Mouse (Mus musculus): ENCODE measurements around the gene Lmod1.
"Not testable (repeated sequence)": the region's sequence is repeated elsewhere in the genome, so short reads cannot be mapped to it uniquely, and the experiment has no call there.

Lmod1 gene

GRCm38 (mm10) chr1:135361491-135361890 lies 36.9 kb downstream of the Lmod1 start:
- in situ Hi-C loops (cut with MboI; ENCODE audit: unreplicated experiment in 2 of 2) = loop anchor here (10.0 to 25.0 kb wide), 2 partner anchors 374 to 377 kb away; no protein-coding TSS in a partner anchor

GRCm38 (mm10) chr1:135362115-135362514 lies 37.5 kb downstream of the Lmod1 start:
- in situ Hi-C loops (cut with MboI; ENCODE audit: unreplicated experiment in 2 of 2) = loop anchor here (10.0 to 25.0 kb wide), 2 partner anchors 375 to 377 kb away; no protein-coding TSS in a partner anchor

GRCm38 (mm10) chr1:135363446-135363845 lies 38.8 kb downstream of the Lmod1 start:
- in situ Hi-C loops (cut with MboI; ENCODE audit: unreplicated experiment in 2 of 2) = loop anchor here (10.0 to 25.0 kb wide), 2 partner anchors 376 to 379 kb away; no protein-coding TSS in a partner anchor

GRCm38 (mm10) chr1:135366380-135366779 lies 41.8 kb downstream of the Lmod1 start:
- in situ Hi-C loops (cut with MboI; ENCODE audit: unreplicated experiment in 2 of 2) = loop anchor here (5.0 to 25.0 kb wide), 4 partner anchors 194 to 382 kb away; no protein-coding TSS in a partner anchor

GRCm38 (mm10) chr1:135367005-135367404 lies 42.4 kb downstream of the Lmod1 start:
- in situ Hi-C loops (cut with MboI; ENCODE audit: unreplicated experiment in 2 of 2) = loop anchor here (5.0 to 25.0 kb wide), 4 partner anchors 195 to 382 kb away; no protein-coding TSS in a partner anchor

GRCm38 (mm10) chr1:135367595-135367994 lies 43.0 kb downstream of the Lmod1 start:
- in situ Hi-C loops (cut with MboI; ENCODE audit: unreplicated experiment in 2 of 2) = loop anchor here (5.0 to 25.0 kb wide), 4 partner anchors 195 to 383 kb away; no protein-coding TSS in a partner anchor

- in situ Hi-C loops (cut with MboI; ENCODE audit: unreplicated experiment in 2 of 2) = loop anchor here (5.0 to 25.0 kb wide), 4 partner anchors 196 to 383 kb away; no protein-coding TSS in a partner anchor
These were observed 43.6 kb downstream of the Lmod1 start for GRCm38 (mm10) chr1:135368245-135368644.

GRCm38 (mm10) chr1:135368982-135369381 lies 44.4 kb downstream of the Lmod1 start:
- in situ Hi-C loops (cut with MboI; ENCODE audit: unreplicated experiment in 2 of 2) = loop anchor here (5.0 to 25.0 kb wide), 4 partner anchors 197 to 384 kb away; no protein-coding TSS in a partner anchor

- in situ Hi-C loops (cut with MboI; ENCODE audit: unreplicated experiment in 2 of 2) = loop anchor here (5.0 to 25.0 kb wide), 4 partner anchors 197 to 385 kb away; no protein-coding TSS in a partner anchor
These were observed 44.8 kb downstream of the Lmod1 start for GRCm38 (mm10) chr1:135369415-135369814.

GRCm38 (mm10) chr1:135373171-135373677 lies 48.6 kb downstream of the Lmod1 start:
- in situ Hi-C loops (cut with MboI; ENCODE audit: unreplicated experiment in 2 of 2) = loop anchor here in 1 of 2 experiments (25.0 kb wide), 1 partner anchor 386 kb away; no protein-coding TSS in a partner anchor

GRCm38 (mm10) chr1:135374175-135374867 lies 49.7 kb downstream of the Lmod1 start:
- in situ Hi-C loops (cut with MboI; ENCODE audit: unreplicated experiment in 2 of 2) = loop anchor here in 1 of 2 experiments (25.0 kb wide), 1 partner anchor 387 kb away; no protein-coding TSS in a partner anchor

GRCm38 (mm10) chr1:135374868-135375581 lies 50.4 kb downstream of the Lmod1 start, which contains the start of gene Shisa4:
Gene Shisa4, minus strand, starts transcription at chr1:135375237.
- in situ Hi-C loops (cut with MboI; ENCODE audit: unreplicated experiment in 2 of 2) = loop anchor here in 1 of 2 experiments (25.0 kb wide), 1 partner anchor 388 kb away; no protein-coding TSS in a partner anchor

GRCm38 (mm10) chr1:135378576-135378975 lies 54.0 kb downstream of the Lmod1 start:
- in situ Hi-C loops (cut with MboI; ENCODE audit: unreplicated experiment in 2 of 2) = no loop called here

GRCm38 (mm10) chr1:135379048-135379447 lies 54.4 kb downstream of the Lmod1 start:
- in situ Hi-C loops (cut with MboI; ENCODE audit: unreplicated experiment in 2 of 2) = no loop called here

GRCm38 (mm10) chr1:135380071-135380991 lies 55.7 kb downstream of the Lmod1 start:
- in situ Hi-C loops (cut with MboI; ENCODE audit: unreplicated experiment in 2 of 2) = no loop called here

- in situ Hi-C loops (cut with MboI; ENCODE audit: unreplicated experiment in 2 of 2) = not testable (repeated sequence)
These were observed 57.0 kb downstream of the Lmod1 start for GRCm38 (mm10) chr1:135381560-135381959.

- in situ Hi-C loops (cut with MboI; ENCODE audit: unreplicated experiment in 2 of 2) = no loop called here
These were observed 59.6 kb downstream of the Lmod1 start for GRCm38 (mm10) chr1:135384171-135384570.

GRCm38 (mm10) chr1:135385161-135385560 lies 60.6 kb downstream of the Lmod1 start:
- in situ Hi-C loops (cut with MboI; ENCODE audit: unreplicated experiment in 2 of 2) = no loop called here

- in situ Hi-C loops (cut with MboI; ENCODE audit: unreplicated experiment in 2 of 2) = no loop called here
These were observed 74.9 kb downstream of the Lmod1 start for GRCm38 (mm10) chr1:135399466-135399865.

Measured in v-Abl transformed pro-B cells (cell line).